Mouse (Mus musculus): ENCODE measurements around the gene Msantd1.
A peak's percentile ranks its signal among the peaks of the same experiment; 100 is the strongest.

DNA sequence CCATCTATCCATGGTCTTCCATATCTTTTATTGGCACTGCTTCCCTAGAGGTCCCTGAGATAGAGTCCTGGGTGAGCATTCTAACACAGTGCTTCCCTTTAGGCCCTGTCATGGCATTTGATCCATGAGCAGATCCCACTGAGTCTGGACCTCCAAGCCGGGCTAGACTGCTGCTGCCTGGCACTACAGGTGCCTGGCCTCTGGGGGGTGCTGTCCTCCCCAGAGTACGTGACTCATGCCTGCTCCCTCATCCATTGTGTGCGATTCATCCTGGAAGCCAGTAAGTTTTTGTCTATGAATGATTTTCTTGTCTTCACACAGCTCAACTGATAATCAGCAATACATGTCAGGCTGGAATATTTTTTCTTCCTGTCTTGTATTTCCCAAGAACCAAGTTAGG is 22.6 kb upstream of the Msantd1 start:
- TF ChIP-seq CTCF (IDR thresholded peaks at IDR 0.05; ENCODE audit: low read depth): 0 out of 2 replicates have a peak, but pooled peaks have one; percentile 8
- TF ChIP-seq EP300 (IDR thresholded peaks at IDR 0.05; ENCODE audit: low read depth): no peak

Data from heart, postnatal 0 days (tissue).